Mouse (Mus musculus) lung, postnatal 36 days (tissue): Measurements from ENCODE around the gene Pkd1l1.

Experiments used
- DNase-seq: peaks from one replicate; pipeline ENCODE4 v3.0.0; 2022; ENCODE audit warnings: mixed read lengths

The Pkd1l1 gene

DNA sequence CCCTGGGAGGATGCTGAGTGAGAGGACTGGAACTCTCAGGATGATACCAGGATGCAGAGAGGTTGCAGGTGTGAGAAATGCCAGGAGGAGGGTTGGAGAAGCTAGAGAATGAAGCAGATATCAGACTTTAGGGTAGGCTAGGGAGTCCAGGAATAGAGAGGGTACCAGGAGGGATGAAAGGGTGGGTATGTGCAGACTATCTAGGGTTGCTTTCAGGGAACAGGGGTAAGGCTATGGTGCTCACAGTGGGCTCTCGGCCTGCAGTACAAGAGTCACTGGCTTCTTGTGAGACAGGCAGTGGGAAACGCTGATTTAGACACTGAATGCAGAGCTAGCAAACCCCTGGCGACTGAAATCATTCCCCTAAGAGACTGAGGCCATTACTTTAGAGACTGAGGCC, at the start of gene Pkd1l1:
TSS of gene Pkd1l1 (minus strand) at position 101 of the 400 bp plus-strand sequence.
- DNase-seq = no peak

DNA sequence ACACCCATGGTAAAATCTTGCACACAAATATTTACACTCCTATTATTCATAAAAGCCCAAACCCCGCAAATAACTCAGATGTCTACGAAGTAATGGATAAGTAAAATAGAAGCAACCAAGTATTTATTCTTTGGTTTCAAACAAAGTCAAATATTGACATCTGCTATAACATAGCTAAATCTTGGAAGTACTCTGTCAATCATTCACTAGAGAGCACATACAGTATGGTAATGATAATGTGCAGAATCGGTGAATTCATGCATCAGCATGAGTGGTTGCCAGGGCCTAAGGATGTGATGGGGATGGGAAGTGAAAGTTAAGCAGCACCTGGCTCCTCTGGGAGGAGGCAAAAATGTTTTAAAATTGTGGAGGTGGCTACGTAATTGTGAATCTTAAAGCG, 47.1 kb upstream of the Pkd1l1 start:
- no peak for DNase-seq

DNA sequence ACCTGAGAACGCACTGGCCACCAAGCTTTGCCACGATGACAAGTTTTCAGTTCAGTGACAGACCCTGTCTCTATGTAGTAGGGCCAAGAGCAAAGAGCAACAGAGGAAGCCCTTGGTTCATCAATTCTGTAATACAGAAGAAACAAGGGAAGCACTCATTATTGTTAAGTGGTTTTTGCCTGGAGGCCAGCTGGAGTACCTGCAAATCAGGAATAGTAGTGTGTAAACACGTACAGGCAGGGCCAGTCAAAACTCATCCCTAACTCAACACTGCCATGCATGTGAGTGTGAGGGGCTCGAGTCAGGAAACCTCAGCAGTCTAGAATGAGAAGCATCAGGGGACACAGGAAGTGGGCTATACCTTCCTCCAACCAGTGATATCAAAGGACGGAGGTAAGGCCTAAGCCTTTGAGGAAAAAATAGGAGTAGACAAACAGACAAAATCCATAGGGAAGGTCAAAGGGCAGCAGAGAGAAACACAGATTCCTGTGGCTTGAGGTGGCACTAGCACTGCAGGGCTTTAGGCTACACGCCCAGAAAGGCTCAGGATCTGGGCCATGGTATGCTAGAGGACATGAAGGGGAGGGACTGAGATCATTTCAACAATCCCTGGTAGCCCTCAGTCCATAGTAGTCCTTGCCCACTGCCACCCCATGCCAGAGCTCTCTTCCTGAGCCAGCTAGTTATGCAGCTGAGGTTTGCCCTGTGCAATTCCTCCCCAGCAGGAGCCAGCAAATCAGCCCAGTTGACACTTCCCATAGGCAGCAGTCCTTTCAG, 45.6 kb upstream of the Pkd1l1 start:
- no peak for DNase-seq

DNA sequence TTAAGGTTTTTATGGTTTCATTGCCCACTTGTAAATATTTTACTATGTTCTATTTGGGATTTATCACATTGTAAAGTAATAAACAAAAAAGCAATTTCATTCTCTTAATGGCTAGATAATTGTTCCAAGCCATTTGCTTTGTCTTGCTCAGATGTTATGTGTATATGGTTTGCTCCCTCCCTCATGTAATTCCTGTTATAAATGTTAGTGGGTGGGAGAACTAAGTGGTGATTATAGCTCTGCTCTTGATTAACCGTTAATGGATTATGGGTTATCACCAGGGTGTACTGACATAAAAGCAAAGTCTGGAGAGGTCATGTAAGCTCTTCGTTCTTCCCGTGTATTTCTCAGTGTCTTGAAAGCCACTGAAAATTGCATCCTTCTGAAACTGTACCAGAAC, 41.7 kb upstream of the Pkd1l1 start:
- no peak for DNase-seq

DNA sequence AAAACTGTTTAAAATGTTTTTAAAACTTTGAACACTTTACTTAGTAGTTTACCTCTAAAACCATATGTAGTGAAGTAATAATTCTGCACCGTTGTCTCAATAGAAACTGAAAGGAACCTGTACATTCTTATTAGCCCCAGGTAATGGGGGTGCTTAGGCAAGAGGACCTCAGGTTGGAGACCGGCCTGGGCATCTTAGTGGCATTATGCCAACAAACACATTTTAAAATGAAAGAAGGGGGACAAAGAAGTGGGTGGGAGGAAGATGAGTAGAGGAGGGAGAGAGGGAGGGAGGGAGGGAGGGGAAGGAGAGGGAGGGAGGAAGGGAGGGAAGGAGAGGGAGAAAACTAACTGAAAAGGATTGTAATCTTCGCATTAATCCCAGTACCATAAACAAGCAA, 38.3 kb upstream of the Pkd1l1 start:
- no peak for DNase-seq

DNA sequence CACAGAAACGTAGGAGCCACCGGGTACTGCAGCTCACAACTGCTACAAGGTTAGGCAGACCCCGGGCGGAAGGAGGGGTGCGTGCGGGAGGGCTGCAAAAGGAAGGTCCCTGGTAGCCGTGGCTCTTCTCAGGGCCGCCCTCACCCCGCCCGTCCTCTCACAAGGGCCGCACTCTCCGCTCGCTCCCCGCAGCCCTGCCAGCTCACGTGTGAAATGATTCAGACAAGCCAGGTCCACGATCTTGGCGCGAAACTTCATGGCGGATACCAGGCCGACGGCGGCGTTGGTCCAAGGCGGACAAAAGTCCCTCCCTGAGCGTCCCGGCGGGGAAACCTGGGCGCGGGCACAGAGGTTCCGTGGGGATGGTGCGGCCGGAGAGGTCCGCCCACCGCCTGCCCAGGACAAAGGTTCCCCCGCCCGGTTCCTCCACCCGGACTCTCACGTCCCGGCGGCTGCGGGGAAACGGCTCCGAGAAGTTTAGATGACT, 37.8 kb upstream of the Pkd1l1 start, which contains the start of gene Hus1:
TSS of gene Hus1 (minus strand) at position 339 of the 487 bp plus-strand sequence.
- DNase-seq = peak; percentile 88

DNA sequence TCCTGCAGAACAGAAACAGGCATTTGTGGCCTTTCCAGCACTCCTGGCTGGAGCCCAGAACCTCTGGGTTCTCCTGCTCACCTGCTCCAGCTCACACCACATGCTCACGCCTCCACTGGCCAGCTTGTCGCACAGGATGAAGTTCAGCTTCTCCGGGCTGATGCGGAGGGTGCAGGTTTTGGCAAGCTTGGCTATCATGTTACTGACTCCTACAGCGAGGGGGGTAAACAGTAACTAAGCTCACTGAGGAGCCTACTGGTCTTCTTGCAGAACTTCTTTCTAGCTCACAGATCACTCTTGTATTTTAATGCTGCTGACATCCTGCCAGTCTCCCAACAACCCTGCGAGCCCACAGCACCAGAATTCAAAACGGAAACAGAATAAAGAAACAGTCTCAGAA, 37.4 kb upstream of the Pkd1l1 start:
- DNase-seq = no peak

DNA sequence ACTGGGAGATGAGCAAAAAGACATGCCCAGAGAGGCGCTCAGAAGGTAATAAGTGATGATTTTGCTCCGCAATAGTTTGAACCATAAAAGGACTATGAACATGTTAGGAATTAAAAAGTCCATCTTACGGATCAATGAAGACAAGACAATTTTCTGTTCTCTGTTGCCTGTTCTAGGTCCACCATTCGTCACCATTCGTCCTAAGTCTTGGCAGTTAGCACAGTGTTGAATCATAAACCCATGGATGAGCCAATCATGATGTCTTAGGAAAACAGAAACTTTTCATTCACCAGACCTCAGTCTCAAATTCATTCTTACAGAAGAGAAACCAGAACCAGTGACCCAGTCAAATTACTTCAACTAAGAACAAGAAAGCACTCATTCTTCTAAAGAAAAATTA, 35.7 kb upstream of the Pkd1l1 start:
- no peak for DNase-seq

DNA sequence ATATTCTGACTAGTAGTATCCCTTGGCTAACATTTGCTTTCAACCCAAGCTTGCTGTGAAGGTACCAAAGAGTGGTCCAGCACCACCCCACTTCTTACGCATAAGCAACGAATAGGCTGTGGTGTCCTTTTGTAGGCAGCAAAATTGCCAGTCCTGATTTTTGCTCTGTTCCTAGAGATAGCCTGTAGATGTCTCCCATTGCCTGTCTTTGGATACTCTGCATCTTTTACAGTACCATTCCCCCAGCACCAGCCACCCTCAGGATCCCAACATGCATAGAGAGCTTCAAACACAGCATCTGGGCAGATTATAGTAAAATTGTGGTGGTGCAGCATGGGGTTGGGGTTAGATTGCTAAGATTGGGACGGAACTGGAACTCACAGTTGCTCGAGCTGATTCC, 15.0 kb upstream of the Pkd1l1 start:
- no peak for DNase-seq

DNA sequence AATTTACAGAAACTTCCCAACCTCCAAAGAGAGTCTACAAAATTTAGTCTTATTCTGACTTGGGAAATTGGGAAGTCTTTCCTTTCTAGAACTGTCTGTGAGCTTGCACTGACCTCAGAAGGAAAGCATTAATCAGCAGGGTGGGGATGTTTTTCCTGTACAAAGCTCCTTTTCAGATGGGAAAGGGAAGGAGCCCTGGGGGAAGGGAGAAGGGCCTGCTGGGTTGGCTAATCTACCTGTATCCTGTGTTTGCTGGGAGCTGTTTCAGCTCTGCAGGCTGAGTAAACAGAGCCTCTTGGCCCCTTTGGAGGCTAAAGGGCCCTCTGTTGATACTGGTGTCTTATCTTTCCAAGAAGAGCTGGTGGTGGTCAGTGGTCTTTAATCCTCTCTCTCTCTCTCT, 13.0 kb upstream of the Pkd1l1 start:
- peak; percentile 30 for DNase-seq

DNA sequence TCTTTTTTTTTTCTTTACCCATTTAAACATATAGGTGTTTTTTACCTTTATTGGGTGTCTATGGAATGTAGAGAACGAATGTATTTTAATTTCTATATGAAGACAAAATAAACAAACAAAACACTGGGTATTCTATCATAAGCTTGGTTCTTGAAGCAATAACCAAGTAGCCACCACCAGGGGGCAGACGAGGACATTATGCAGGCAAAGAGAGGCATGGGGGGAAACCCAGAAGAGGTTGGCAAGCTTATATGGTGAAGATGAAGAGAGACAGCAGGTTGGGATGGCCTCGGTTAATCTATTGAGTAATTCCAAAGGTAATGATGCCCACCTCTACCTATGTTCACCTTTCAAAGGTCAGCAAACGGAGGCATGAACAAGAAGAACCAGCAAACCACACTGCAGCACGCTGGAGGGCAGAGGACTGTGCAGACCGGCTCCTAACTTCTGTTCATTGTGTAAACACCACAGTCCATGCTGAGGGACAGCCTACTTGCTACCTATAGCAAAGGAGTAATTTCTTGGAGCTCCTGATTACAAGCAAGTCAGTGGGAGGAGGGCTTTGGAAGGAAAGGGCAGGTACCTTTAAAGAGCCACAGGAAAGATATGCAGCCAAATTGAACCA, 10.3 kb upstream of the Pkd1l1 start:
- DNase-seq = peak; percentile 90

DNA sequence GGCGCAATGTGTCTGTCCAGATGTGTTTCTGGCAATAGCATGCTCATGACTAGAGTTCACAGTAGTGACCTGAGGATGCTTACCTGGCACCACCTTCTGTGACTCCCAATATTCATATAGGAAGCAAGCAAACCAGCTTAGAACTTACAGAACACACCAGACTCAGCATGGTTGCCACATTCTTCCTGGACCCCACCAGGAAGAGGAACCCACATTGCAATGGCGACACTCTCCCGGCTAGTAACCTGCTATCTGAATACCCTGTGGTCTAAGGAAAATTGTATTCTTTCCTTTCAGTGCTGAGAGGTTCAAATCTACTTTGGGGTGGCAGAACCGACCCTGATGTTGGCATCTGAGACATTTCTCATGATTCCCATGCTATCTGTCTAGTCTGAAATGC, 5.1 kb upstream of the Pkd1l1 start:
- DNase-seq = no peak

DNA sequence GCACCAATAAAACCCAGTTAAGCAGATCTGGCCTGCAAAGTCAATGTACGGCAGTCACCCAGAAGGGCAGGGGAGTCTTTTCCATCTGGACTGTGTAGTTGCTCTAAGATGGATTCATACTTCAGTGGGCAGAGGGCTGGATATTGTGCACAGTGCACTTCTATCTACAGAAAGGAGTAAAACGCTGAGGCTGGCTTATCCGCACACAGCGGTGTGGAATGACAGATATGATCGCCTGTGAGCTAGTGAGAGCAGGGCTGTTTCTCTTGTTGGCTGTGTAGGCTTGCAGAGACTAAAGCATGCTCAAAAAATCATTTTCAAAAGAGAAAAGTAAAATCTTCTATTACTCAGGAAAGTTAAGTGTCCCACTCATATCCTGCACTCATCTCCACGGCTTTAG, 973 bp downstream of the Pkd1l1 start:
- no peak for DNase-seq

DNA sequence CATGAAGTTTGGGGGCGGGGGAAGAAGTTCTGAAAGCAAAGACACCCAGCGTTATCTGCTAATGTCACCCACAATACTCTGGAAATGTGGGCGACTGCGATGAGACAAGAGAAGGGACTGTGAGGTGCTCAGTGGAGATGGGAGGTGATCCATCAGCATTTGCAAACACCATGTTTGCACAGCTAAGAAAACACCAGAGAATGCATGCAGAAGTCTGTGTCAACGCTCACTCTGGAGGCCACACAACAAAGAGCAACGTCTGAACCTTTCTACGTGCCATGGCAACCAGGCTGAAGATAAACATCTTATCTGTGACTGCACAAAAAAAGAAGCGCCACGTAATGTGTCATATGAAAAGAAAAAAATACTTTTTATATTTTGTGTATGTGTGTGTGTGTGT, 2.6 kb downstream of the Pkd1l1 start:
- no peak for DNase-seq

DNA sequence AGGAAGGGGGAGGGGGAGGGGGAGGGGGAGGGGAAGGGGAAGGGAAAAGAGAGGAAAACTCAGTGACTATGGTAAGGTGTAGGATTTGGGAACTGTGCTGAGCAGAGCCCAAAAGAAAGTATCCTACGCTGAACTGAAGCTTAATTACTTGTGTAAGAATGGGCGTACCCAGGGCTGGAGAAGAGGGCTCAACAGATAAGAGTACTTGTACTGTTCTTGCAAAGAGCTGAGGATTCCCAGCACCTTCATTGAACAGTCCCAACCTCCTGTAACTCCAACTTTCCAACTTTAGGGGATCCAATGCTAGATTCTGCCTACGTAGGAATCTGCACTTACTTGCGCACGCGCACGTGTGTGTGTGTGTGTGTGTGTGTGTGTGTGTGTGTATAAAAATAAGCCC, 5.0 kb downstream of the Pkd1l1 start:
- no peak for DNase-seq

DNA sequence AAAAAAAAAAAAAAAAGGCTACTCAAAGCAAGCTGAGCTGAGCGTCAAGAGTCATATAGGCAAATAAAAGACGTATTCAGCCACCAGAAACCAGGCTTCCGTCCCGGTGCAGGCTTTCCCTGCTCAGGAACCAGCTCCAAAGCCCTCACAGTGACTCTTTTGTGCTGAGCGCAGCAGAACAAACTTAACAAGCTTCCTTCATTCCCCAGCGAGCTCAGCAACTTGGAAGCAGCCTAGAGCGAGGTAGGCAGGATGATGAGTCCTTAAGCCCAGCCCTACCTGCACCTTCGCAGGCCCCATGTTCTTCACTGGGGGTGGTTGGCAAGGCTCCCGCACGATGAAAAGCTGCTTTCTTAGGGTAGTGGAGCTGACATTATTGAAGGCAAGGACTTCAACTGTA, 14.5 kb downstream of the Pkd1l1 start:
- no peak for DNase-seq

DNA sequence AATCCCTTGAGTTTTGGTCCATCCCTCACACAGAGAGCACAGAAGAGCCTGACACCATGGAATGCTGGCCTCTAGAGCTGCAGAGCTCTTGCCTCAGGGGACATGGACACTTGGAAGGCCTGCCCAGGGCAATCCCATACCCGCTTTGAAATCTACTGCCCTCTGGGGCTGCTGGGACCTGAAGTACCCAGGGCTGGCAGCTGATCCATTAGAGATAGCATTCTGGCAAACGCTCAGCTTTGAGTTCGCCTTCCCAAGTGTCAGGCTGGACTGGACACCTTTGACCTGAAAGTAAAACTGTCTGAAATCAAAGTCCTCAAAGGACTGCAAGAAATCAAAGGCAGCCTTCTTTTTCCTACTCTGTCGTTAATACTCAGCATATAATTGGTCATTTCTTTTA, 15.0 kb downstream of the Pkd1l1 start:
- no peak for DNase-seq

DNA sequence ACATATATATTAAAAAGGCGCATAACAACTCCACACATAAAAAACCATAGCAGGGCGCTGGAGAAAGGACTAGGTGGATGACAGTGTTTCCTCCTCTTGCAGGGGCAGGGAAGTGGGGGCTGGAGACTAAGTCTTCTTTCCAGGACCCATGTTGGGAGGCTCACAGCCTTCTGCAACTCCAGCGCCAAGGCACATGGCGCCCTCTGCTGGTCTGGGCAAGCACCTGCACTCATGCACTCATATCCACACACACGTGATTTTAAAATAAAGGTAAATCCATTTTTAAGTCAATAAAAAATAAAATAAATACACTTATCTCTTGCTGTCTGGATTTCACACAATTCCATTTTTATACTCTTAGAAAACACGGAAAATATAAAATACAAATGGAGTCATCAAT, 16.0 kb downstream of the Pkd1l1 start:
- no peak for DNase-seq

DNA sequence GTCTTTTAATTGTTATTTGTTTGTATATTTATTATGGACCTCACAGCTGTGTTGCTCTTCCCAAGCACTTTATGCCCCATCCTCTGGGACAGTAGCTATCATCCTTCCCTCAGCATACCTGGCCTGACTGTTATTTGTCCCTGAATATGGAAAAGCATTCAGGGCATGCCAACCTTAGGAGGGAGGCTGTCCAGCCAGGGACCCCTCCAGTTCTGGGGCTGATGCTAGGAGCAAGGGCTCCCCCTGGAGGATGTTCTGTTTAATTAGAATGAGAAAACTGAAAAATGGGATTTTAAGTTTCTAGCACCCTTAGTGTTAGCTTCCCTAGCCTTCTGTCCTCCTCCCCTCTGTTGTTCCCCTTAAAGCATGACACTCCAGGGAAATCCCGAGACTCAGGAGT, 17.4 kb downstream of the Pkd1l1 start:
- peak; percentile 20 for DNase-seq

DNA sequence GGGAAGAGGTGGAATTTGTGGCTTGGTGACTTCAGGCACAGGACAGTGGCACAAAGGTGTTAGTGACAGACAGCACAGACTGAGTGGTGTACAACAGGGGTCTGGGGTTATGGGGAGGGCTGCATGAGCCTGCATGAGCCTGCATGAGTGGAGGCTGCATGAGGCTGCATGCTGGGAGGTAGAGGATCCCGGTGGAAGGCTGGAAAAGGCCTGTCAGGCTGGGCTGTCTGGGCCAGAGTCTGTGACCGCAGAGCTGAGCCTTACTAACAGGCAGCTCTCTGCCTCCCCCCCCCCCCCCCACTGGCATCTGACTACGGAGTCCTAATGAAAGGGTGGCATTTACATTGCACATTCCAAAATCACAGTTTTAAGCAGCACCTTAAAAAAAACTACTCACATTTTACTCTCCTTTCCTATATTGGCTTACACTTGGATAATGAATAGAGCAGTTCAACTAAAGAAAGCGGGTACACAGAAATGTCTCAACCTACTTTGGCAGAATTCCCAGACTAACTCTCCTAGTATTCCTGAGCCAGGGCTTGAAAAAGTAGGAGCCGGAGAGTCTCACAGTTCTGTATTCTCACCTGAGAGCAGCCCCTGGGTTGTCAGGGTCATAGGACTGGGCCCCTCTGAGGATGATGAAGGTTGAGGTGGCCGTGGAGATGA, 23.2 kb downstream of the Pkd1l1 start:
- peak; percentile 27 for DNase-seq

DNA sequence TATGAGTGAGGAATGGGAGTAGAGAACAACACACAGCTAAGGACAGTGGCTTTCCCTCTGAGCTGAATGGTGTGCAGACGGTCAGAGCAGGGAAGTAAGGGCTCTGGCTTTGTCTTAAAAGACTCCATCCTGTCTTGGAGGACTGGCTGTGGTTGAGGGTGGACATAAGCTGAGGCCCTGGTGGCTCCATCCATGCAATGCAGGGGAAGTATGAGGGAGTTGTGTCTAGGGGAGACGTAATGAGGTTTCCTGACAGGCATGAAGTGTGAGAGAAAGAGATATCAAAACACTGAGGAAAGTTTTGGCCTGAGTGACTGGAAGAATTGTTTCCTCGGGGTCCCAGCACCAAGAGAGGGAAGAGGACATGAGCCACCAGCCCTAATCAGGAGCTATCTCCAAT, 24.2 kb downstream of the Pkd1l1 start:
- DNase-seq = no peak

DNA sequence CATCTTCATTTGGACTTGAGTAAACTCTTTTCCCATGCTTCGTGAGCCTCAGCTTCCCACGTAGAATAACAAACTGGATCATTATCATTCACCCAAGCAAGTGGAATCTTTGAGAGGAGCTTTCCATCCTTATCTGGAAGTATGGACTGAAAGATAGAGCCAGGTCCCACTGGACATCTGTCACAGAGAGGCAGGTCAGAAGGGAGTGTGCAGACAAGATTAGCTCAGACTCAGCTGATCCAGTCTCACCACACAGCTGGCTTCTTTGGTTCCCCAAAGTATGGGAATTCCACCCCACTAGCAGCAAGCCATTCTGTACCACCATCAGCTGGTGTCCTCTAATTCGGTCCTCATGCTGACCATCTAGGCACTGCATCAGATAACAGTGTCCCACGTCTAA, 29.0 kb downstream of the Pkd1l1 start:
- DNase-seq = no peak

DNA sequence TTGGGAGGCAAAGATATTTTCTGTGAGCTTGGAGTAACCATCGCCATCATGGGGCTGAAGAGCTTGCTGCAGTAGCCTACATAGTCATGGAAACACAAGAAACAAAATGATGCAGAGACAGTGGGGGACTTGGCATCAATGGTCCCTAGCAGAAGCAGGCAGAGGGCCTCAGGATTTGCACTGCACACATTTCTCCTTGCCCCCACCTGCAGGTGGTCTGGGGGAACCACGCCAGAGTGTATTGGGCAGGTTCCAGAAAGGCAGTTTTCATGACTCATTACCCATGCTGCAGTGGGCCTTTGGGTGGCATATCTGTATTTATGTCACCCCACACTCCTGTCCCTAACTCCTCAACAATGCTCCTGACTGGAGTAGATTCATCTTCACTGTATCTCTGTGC, 30.6 kb downstream of the Pkd1l1 start:
- no peak for DNase-seq
